Mouse (Mus musculus): ENCODE data around the gene Pde4dip. TPM values are rescaled to one million over a fixed set of nuclear protein-coding genes. Genes with fewer than 3 reads are reported as not detected.

Pde4dip gene
- polyA plus RNA-seq, 1 experiment from 2014 or later, result 62.6 TPM

- Histone ChIP-seq H3K9me3 (replicated peaks) (no peaks in the 10 kb centered on the region), H3K27ac (replicated peaks) (no peak overlapping the region), H3K27me3 (replicated peaks) (no peaks in the 10 kb centered on the region), H3K4me3 (replicated peaks) (no peak overlapping the region), H3K36me3 (no peaks in the 10 kb centered on the region), H3K4me2 (no peak overlapping the region), H3K4me1 (peaks cover 17% of the 10 kb centered on the region), H3K9ac (replicated peaks) (no peak overlapping the region)
- WGBS, result 83% methylated on average over 8 of the region's 8 CpGs
- no peak for ATAC-seq (ENCODE audit: low FRiP score)
Observed at GRCm38 (mm10) chr3:97654901-97655300, 233.6 kb downstream of the Pde4dip start.

- WGBS, result 91% methylated on average over 5 of the region's 5 CpGs
- Histone ChIP-seq H3K9me3 (replicated peaks) (no peaks in the 10 kb centered on the region), H3K27ac (replicated peaks) (no peak overlapping the region)
Observed at GRCm38 (mm10) chr3:97653781-97654180, 234.7 kb downstream of the Pde4dip start.

GRCm38 (mm10) chr3:97651604-97652003 is 236.9 kb downstream of the Pde4dip start:
- Histone ChIP-seq H3K27ac (replicated peaks) (no peak overlapping the region), H3K4me1 (no peaks in the 10 kb centered on the region), H3K9ac (replicated peaks) (no peak overlapping the region), H3K27me3 (replicated peaks) (no peaks in the 10 kb centered on the region), H3K4me3 (replicated peaks) (no peak overlapping the region), H3K4me2 (no peak overlapping the region), H3K9me3 (replicated peaks) (no peaks in the 10 kb centered on the region), H3K36me3 (no peaks in the 10 kb centered on the region)
- WGBS, result 82% methylated on average over 10 of the region's 10 CpGs
- ATAC-seq (ENCODE audit: low FRiP score), result no peak

More at GRCm38 (mm10) chr3:97653781-97654180, 234.7 kb downstream of the Pde4dip start:
- H3K4me1 ChIP-seq, result peaks cover 6% of the 10 kb centered on the region
- no peak overlapping the region for H3K4me2 ChIP-seq
- H3K36me3 ChIP-seq, result no peaks in the 10 kb centered on the region
- H3K9ac ChIP-seq (replicated peaks), result no peak overlapping the region
- no peak overlapping the region for H3K4me3 ChIP-seq (replicated peaks)
- H3K27me3 ChIP-seq (replicated peaks), result no peaks in the 10 kb centered on the region
- no peak for ATAC-seq (ENCODE audit: low FRiP score)

GRCm38 (mm10) chr3:97649469-97649868 is 239.0 kb downstream of the Pde4dip start:
- Histone ChIP-seq H3K4me3 (replicated peaks) (no peak overlapping the region), H3K27me3 (replicated peaks) (no peaks in the 10 kb centered on the region), H3K9me3 (replicated peaks) (no peaks in the 10 kb centered on the region), H3K4me2 (no peak overlapping the region), H3K36me3 (no peaks in the 10 kb centered on the region), H3K9ac (replicated peaks) (no peak overlapping the region), H3K4me1 (no peaks in the 10 kb centered on the region), H3K27ac (replicated peaks) (no peak overlapping the region)
- WGBS, result 80% methylated on average over 6 of the region's 6 CpGs
- ATAC-seq (ENCODE audit: low FRiP score), result no peak

GRCm38 (mm10) chr3:97649022-97649421 is 239.5 kb downstream of the Pde4dip start:
- 85% methylated on average over 3 of the region's 3 CpGs for WGBS
- no peak for ATAC-seq (ENCODE audit: low FRiP score)
- Histone ChIP-seq H3K4me2 (no peak overlapping the region), H3K4me3 (replicated peaks) (no peak overlapping the region), H3K9me3 (replicated peaks) (no peaks in the 10 kb centered on the region), H3K27me3 (replicated peaks) (no peaks in the 10 kb centered on the region), H3K9ac (replicated peaks) (no peak overlapping the region), H3K4me1 (no peaks in the 10 kb centered on the region), H3K36me3 (no peaks in the 10 kb centered on the region), H3K27ac (replicated peaks) (no peak overlapping the region)

- no peak for ATAC-seq (ENCODE audit: low FRiP score)
- Histone ChIP-seq H3K36me3 (no peaks in the 10 kb centered on the region), H3K4me3 (replicated peaks) (no peak overlapping the region), H3K9ac (replicated peaks) (no peak overlapping the region), H3K27ac (replicated peaks) (no peak overlapping the region), H3K27me3 (replicated peaks) (no peaks in the 10 kb centered on the region), H3K9me3 (replicated peaks) (no peaks in the 10 kb centered on the region), H3K4me1 (no peaks in the 10 kb centered on the region), H3K4me2 (no peak overlapping the region)
- whole genome bisulfite sequencing, result 58% methylated on average over 1 of the region's 1 CpGs
Observed at GRCm38 (mm10) chr3:97648518-97648917, 240.0 kb downstream of the Pde4dip start.

- no peaks in the 10 kb centered on the region for H3K4me1 ChIP-seq
- no peak overlapping the region for H3K4me2 ChIP-seq
- no peaks in the 10 kb centered on the region for H3K36me3 ChIP-seq
- no peak overlapping the region for H3K4me3 ChIP-seq (replicated peaks)
- H3K27ac ChIP-seq (replicated peaks), result no peak overlapping the region
- no peak overlapping the region for H3K9ac ChIP-seq (replicated peaks)
- no peaks in the 10 kb centered on the region for H3K9me3 ChIP-seq (replicated peaks)
- ATAC-seq (ENCODE audit: low FRiP score), result no peak
- 88% methylated on average over 9 of the region's 9 CpGs for WGBS
- no peaks in the 10 kb centered on the region for H3K27me3 ChIP-seq (replicated peaks)
Observed at GRCm38 (mm10) chr3:97642001-97642400, 246.5 kb downstream of the Pde4dip start.

GRCm38 (mm10) chr3:97641396-97641795 is 247.1 kb downstream of the Pde4dip start:
- Histone ChIP-seq H3K4me2 (no peak overlapping the region), H3K4me3 (replicated peaks) (no peak overlapping the region), H3K9me3 (replicated peaks) (no peaks in the 10 kb centered on the region), H3K4me1 (no peaks in the 10 kb centered on the region), H3K36me3 (no peaks in the 10 kb centered on the region), H3K27ac (replicated peaks) (no peak overlapping the region), H3K9ac (replicated peaks) (no peak overlapping the region), H3K27me3 (replicated peaks) (no peaks in the 10 kb centered on the region)
- whole genome bisulfite sequencing, result 93% methylated on average over 4 of the region's 4 CpGs
- no peak for ATAC-seq (ENCODE audit: low FRiP score)

Small RNAs within 50 kb of the gene (microRNA-seq; reads per million reads assigned to microRNA genes)
- gene Mir7225, result not detected

Other genes with a start within 250 kb of the Pde4dip start
- 13.4 and 15.4 TPM in 2 replicates for gene Prkab2, start 230.5 kb downstream of the Pde4dip start, polyA plus RNA-seq (2015; fragmentation: Nextera tagmentation; extraction: Ambion mirVana)
- not detected in 2 replicates for gene Gm17651, start 214.0 kb downstream of the Pde4dip start, polyA plus RNA-seq (2015; fragmentation: Nextera tagmentation; extraction: Ambion mirVana)
- 93.9 and 97.1 TPM in 2 replicates for gene Sec22b, start 12.5 kb upstream of the Pde4dip start, polyA plus RNA-seq (2015; fragmentation: Nextera tagmentation; extraction: Ambion mirVana)
- gene Notch2, start 124.8 kb upstream of the Pde4dip start, polyA plus RNA-seq (2015; fragmentation: Nextera tagmentation; extraction: Ambion mirVana), result 9.0 and 11.3 TPM in 2 replicates